Mouse (Mus musculus) forebrain, embryonic 13.5 days (tissue): ENCODE results near the gene Gab1. TPM values are rescaled to one million over a fixed set of nuclear protein-coding genes. Genes with fewer than 3 reads are reported as not detected.

Experiments
- ATAC-seq: fragments of 200-750 bp; cut with Nextera tagmentation; 2 replicates; pipeline ENCODE4 v1.8.0; 2017
- H3K27ac ChIP-seq: fragments of 300-500 bp; sonication (generic); 2 replicates; pipeline ENCODE4 v1.5.1; 2015; ENCODE audit warnings: inconsistent platforms, mild to moderate bottlenecking, moderate library complexity
- H3K27me3 ChIP-seq: fragments of 300-500 bp; sonication (generic); 2 replicates; pipeline ENCODE4 v1.6.1; 2015; ENCODE audit warnings: mild to moderate bottlenecking, inconsistent platforms
- H3K36me3 ChIP-seq: fragments of 300-500 bp; sonication (generic); 2 replicates; pipeline ENCODE4 v1.6.1; 2015; ENCODE audit warnings: mild to moderate bottlenecking, inconsistent platforms; ENCODE audit not compliant: poor library complexity, severe bottlenecking
- H3K4me1 ChIP-seq: fragments of 300-500 bp; sonication (generic); 2 replicates; pipeline ENCODE4 v1.6.1; 2015; ENCODE audit warnings: inconsistent platforms
- H3K4me2 ChIP-seq: fragments of 300-500 bp; sonication (generic); 2 replicates; pipeline ENCODE4 v1.6.1; 2015; ENCODE audit warnings: inconsistent platforms, mild to moderate bottlenecking, moderate library complexity
- H3K4me3 ChIP-seq: fragments of 300-500 bp; sonication (generic); 2 replicates; pipeline ENCODE4 v1.5.1; 2015; ENCODE audit warnings: mild to moderate bottlenecking, inconsistent platforms
- H3K9ac ChIP-seq: fragments of 300-500 bp; sonication (generic); 2 replicates; pipeline ENCODE4 v1.6.1; 2015; ENCODE audit warnings: mild to moderate bottlenecking, inconsistent platforms
- H3K9me3 ChIP-seq: fragments of 300-500 bp; sonication (generic); replicated peaks from 2 replicates; pipeline ENCODE4 v1.6.1; 2016; ENCODE audit warnings: inconsistent platforms
- WGBS: fragments of 180-500 bp; shearing (Covaris S2); methylation state at CpG from one replicate; pipeline ENCODE4 v1.1.7; 2015; 5-methylcytosine and 5-hydroxymethylcytosine counted together
- polyA plus RNA-seq: library from polyadenylated mRNA; unstranded; fragments of >200 nt; fragmentation: Nextera tagmentation; extraction: Ambion mirVana; gene quantifications from 2 replicates; pipeline ENCODE4 v1.2.1, GENCODE M21; 2015

The Gab1 gene
- polyA plus RNA-seq, 1 experiment from 2014 or later, result 10.8 TPM

DNA sequence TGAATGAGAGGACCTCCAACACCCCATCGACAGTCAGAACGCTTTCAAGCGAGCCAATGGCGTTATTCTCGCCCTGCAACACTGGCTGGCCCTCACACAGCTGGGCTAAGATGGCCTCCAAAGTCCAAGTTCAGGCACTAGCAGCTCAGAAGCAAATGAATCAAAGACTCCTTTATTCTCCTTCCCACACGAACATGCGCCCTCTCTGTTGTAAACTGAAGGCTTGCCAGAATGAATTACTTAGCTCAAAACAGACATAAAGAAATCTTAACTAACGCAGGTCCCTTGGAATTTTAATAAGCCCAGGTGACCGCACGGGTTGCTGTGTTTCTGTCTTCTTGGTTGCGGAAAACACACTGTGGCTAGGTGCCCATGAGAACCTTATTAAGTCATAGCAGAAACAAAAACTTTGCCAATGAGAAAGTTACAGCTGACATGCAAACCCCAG, 10.4 kb downstream of the Gab1 start:
- 28% methylated on average over 11 of the region's 11 CpGs for WGBS

DNA sequence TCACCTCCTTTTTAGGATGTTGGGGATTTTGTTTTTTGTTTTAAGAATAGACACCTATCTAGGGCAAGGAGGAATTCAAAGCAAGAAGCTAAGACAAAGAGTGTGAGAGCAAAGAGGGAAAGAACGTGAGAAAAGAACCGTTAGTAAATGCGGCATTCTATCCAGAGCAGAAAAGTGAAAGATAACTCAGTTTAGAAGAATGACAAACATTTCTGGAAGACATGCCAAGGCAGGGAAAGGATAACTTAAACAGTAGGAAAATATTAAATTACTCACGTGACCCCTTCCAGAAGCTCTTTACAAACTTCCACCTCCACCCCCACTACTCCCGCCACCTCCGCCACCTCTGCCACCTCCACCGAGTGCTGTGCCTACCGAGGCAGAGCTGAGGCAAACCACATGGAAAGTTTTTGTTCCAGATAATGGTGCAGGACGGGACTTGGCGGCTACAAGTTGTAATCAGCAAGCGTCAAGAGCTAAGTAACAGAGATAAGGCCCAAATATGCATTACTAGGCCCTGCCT, 11.5 kb downstream of the Gab1 start:
- no peaks in the 10 kb centered on the region for H3K36me3 ChIP-seq
- 77% methylated on average over 11 of the region's 11 CpGs for WGBS
- H3K9me3 ChIP-seq, result no peaks in the 10 kb centered on the region
- H3K9ac ChIP-seq, result no peak overlapping the region
- no peak overlapping the region for H3K4me2 ChIP-seq
- peaks cover 67% of the 10 kb centered on the region for H3K4me1 ChIP-seq
- H3K27me3 ChIP-seq, result no peaks in the 10 kb centered on the region
- no peak for ATAC-seq
- H3K4me3 ChIP-seq, result no peak overlapping the region
- H3K27ac ChIP-seq, result peak overlapping the region; percentile 84

More for the DNA sequence above, 10.4 kb downstream of the Gab1 start:
- Histone ChIP-seq H3K4me1 (peaks cover 69% of the 10 kb centered on the region), H3K9ac (no peak overlapping the region), H3K4me3 (no peak overlapping the region), H3K27me3 (no peaks in the 10 kb centered on the region), H3K9me3 (no peaks in the 10 kb centered on the region), H3K27ac (peak overlapping the region; percentile 84), H3K36me3 (no peaks in the 10 kb centered on the region), H3K4me2 (peak overlapping the region; percentile 8; the same call in 1 of the 2 replicates)
- peak; percentile 80 for ATAC-seq

DNA sequence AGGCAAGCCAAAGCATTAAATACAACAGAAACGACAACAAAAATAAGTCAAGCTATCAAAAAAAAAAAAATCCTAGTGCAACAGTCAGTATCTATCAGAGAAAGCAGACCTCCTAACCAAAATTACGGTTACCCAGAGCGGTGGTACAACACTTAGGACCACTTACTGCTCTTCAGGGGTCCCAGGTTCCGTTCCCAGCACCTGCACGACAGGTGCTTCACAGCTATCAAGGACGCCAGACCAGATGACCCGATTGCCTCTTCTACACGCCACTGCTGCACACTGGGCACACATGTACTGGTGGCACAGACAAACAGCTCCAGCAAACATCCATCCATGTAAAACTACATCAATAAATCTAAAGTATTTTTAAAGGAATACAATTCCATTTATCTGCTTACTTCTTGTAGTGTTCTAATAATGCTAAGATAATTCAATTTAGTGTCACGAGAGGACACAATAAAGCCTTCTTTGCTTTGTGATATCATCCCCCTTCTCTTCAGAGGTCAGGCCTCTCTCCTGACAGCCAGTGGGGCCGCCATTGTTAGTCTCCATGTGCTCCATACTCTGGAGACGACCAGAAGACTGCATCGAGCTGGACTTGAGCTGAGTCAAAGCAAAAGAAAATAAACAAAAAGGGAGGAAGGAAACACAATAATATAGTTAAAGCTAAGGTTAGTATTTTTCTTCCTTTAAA, 12.2 kb downstream of the Gab1 start:
- no peaks in the 10 kb centered on the region for H3K27me3 ChIP-seq
- no peak overlapping the region for H3K27ac ChIP-seq
- H3K36me3 ChIP-seq, result no peaks in the 10 kb centered on the region
- H3K4me3 ChIP-seq, result no peak overlapping the region
- no peak for ATAC-seq
- no peaks in the 10 kb centered on the region for H3K9me3 ChIP-seq
- 86% methylated on average over 12 of the region's 12 CpGs for WGBS
- peaks cover 67% of the 10 kb centered on the region for H3K4me1 ChIP-seq
- H3K4me2 ChIP-seq, result no peak overlapping the region
- no peak overlapping the region for H3K9ac ChIP-seq

DNA sequence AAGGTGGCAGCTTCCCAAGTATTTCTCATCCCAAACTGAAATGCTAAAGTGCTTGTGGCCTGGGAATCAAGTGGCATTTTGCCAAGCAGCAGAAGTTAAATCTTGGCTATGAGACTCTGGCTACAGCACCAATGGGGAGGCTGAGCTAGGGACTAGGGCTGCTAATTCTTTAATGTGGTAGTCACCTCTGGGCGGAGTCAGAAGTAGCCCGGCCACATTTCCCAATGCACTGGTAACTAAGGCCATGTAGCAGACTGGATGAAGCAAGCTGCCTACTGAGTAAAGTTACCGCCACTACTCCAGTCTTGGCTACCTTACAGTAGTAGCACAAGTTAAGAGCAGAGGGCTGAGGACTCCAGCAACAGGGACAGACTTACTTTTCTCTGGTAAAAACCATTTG, 12.7 kb downstream of the Gab1 start:
- 89% methylated on average over 3 of the region's 3 CpGs for WGBS
- no peak overlapping the region for H3K27ac ChIP-seq
- H3K9me3 ChIP-seq, result no peaks in the 10 kb centered on the region
- no peak for ATAC-seq
- H3K27me3 ChIP-seq, result no peaks in the 10 kb centered on the region
- H3K9ac ChIP-seq, result no peak overlapping the region
- H3K4me1 ChIP-seq, result peaks cover 62% of the 10 kb centered on the region
- H3K36me3 ChIP-seq, result no peaks in the 10 kb centered on the region
- H3K4me3 ChIP-seq, result no peak overlapping the region
- no peak overlapping the region for H3K4me2 ChIP-seq

DNA sequence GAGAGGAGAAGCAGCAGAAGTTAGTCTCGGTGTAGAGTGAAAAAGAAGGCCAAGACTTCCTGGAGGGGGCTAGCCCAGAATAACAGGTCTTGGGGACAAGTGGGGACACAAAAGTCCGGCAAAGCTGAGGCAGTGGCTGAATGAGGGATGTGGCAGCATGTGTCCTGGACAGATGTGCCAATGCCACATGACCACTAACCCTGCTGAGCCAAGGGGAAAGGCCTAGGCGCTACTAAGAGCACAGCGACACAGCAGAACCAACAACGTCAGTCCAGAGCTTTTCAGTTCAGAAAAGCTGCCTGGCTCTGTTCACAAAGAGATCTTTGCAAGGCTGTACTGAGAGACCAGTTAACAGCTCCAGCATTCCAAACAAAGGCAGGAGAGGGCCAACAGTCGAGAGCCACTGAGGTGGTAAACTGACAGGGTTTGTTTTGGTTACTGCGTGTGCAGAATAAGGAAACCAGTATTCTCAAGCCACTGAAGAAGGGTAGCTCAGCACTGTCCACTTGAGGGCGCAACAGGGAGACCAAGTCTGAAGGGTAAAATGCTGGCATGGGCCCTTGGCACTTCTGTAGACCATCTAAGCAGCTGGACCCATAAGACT, 15.0 kb downstream of the Gab1 start:
- peak overlapping the region; percentile 54 for H3K27ac ChIP-seq
- H3K4me2 ChIP-seq, result no peak overlapping the region
- no peak overlapping the region for H3K4me3 ChIP-seq
- ATAC-seq, result no peak
- peaks cover 4% of the 10 kb centered on the region; the same call in 1 of the 2 replicates for H3K36me3 ChIP-seq
- no peak overlapping the region for H3K9ac ChIP-seq
- H3K27me3 ChIP-seq, result no peaks in the 10 kb centered on the region
- WGBS, result 59% methylated on average over 8 of the region's 8 CpGs
- no peaks in the 10 kb centered on the region for H3K9me3 ChIP-seq
- peaks cover 42% of the 10 kb centered on the region for H3K4me1 ChIP-seq

DNA sequence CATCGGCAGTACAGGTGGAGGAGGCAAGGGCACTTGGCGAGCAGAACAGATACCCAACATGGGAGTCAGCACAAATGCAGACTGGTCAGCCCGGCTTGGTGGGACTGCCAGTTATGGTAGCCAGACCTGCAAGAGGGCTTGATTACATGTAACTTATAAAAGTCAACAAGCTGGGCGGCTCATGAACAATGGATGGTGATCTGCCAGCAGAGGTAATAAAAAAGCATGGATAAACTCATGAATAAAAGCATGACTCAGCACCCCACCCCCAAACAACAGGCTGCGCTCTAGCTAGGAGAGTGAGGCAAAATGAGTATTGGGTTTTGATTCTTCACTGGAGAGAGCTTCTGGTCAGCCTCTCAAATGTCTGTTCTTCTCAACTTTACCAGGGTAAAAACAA, 16.9 kb downstream of the Gab1 start:
- peaks cover 4% of the 10 kb centered on the region; the same call in 1 of the 2 replicates for H3K36me3 ChIP-seq
- no peak overlapping the region for H3K4me2 ChIP-seq
- no peaks in the 10 kb centered on the region for H3K27me3 ChIP-seq
- peaks cover 25% of the 10 kb centered on the region for H3K4me1 ChIP-seq
- H3K9me3 ChIP-seq, result no peaks in the 10 kb centered on the region
- no peak overlapping the region for H3K27ac ChIP-seq
- no peak overlapping the region for H3K4me3 ChIP-seq
- WGBS, result 90% methylated on average over 5 of the region's 5 CpGs
- H3K9ac ChIP-seq, result no peak overlapping the region
- ATAC-seq, result no peak

DNA sequence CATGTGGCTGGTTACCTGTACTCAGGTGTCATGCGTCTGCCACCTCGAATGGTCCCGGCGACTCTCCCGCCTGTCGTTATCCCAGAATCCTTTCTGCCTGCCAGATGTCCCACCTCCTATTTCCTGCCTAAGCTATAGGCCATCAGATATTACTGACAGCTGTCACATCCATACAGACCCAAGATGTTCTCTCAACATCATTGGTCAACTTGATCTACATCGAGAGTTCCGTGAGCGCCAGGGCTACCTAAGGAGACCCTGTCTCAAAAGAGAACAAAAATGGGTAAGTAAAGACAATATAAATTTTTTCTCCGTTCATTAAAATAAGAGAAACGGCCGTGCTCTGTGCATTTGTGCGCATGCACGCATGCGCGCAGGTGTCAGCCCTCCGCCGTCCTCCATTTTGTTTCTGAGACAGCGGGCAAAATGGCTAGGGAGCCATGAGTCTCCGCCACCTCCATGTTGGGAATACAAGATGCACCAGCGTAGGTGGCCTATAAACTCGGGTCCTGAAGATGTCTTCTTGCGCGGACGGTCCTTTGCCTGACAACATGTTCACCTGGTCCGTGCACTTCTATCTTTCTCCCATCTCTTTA, 21.0 kb downstream of the Gab1 start:
- Histone ChIP-seq H3K36me3 (peaks cover 4% of the 10 kb centered on the region; the same call in 1 of the 2 replicates), H3K9me3 (no peaks in the 10 kb centered on the region), H3K4me1 (peaks cover 25% of the 10 kb centered on the region), H3K4me2 (no peak overlapping the region), H3K27ac (no peak overlapping the region), H3K27me3 (no peaks in the 10 kb centered on the region), H3K4me3 (no peak overlapping the region), H3K9ac (no peak overlapping the region)
- ATAC-seq, result no peak
- WGBS, result 98% methylated on average over 26 of the region's 26 CpGs

DNA sequence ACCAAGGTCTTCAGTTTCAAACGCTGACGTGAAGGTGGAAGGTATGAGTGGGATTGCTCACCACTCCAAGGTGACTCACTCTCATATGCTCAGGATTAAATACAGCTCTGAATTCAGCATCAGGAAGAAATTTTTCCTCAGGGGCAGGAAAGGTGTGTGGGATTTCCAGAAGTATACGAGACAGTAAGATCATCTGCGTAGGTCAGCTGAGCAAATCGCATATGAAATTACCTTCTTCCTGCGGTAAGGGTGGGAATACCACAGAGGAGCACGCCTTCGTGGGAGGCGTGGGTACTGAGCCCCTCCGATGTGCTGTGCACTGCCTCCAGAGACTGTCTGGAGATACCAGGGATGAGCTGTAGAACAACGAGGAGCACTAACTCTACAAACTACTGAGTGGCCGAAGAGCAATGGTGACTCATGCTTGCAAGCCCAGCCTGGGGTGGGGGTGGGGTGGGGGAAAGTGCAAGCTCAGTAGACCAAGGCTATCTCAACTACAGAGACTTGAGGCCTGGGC, 22.4 kb downstream of the Gab1 start:
- no peaks in the 10 kb centered on the region for H3K9me3 ChIP-seq
- no peak overlapping the region for H3K9ac ChIP-seq
- H3K4me3 ChIP-seq, result no peak overlapping the region
- no peak overlapping the region for H3K4me2 ChIP-seq
- H3K36me3 ChIP-seq, result peaks cover 4% of the 10 kb centered on the region; the same call in 1 of the 2 replicates
- 94% methylated on average over 12 of the region's 12 CpGs for WGBS
- H3K27me3 ChIP-seq, result no peaks in the 10 kb centered on the region
- peaks cover 33% of the 10 kb centered on the region for H3K4me1 ChIP-seq
- no peak overlapping the region for H3K27ac ChIP-seq
- no peak for ATAC-seq

DNA sequence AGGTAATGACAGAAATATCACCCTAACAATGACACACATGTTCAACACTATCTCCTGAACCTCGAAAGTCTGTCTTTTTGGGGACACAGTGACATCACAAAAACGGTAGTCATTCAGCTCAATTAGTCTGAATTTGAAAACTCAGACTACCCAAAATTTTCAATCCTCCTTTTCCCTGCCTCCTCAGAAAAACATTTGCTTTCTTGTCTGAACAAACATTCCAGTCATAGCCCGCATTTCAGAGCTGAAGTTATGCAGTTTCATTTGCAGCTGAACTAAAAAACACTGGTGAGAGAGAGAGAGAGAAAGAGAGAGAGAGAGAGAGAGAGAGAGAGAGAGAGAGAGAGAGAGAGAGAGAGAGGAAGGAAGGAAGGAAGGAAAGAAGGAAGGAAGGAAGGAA, 23.2 kb downstream of the Gab1 start:
- Histone ChIP-seq H3K4me2 (no peak overlapping the region), H3K27me3 (no peaks in the 10 kb centered on the region), H3K4me1 (peaks cover 37% of the 10 kb centered on the region), H3K4me3 (no peak overlapping the region), H3K9me3 (no peaks in the 10 kb centered on the region), H3K36me3 (peaks cover 4% of the 10 kb centered on the region; the same call in 1 of the 2 replicates), H3K27ac (no peak overlapping the region; the same call in 1 of the 2 replicates), H3K9ac (no peak overlapping the region)
- no peak for ATAC-seq
- WGBS, result 67% methylated on average over 3 of the region's 3 CpGs

DNA sequence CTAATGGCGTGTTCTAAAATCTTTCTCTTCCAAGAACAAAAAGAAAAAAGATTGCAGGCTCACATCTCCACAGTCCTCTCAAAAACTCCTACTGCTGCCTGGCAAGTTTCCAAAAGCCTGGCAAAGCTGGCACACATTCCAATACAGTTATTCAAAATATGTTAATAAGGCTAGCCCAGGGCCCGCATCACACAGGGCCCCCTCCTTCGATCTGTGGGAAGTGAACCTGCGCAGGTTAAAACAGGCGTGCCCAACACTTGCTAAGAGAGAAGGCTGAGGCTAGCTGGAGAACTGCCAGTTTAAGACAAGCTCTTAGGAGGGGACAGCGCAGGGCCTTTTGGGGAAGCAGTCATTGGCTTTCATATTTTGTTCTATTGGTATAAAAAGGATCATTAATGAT, 23.7 kb downstream of the Gab1 start:
- WGBS, result 39% methylated on average over 6 of the region's 6 CpGs
- Histone ChIP-seq H3K4me3 (no peak overlapping the region), H3K4me1 (peaks cover 37% of the 10 kb centered on the region), H3K27me3 (no peaks in the 10 kb centered on the region), H3K9ac (no peak overlapping the region), H3K4me2 (peak overlapping the region; percentile 36; the same call in 1 of the 2 replicates), H3K9me3 (no peaks in the 10 kb centered on the region), H3K36me3 (peaks cover 4% of the 10 kb centered on the region; the same call in 1 of the 2 replicates), H3K27ac (no peak overlapping the region; the same call in 1 of the 2 replicates)
- peak; percentile 85 for ATAC-seq

DNA sequence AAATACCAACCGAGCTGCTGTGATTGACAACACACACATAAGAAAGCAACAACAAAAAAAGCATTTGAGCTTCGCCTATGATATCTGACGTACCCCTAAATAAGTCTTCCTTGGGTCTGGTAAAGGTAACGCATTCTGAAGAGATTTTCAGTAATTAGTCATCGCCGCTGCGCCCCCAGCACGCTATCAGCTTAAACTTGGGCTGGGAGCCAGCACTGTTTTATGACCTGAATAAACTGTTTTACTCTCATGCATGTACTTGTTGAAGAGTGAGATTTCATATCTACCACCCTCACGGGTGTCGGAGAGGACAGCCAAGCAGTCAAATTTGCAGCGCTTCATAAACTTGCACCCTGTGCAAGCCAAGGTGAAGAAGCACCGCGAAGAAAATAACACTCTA, 26.7 kb downstream of the Gab1 start:
- Histone ChIP-seq H3K4me3 (no peak overlapping the region), H3K27me3 (no peaks in the 10 kb centered on the region), H3K4me1 (peaks cover 40% of the 10 kb centered on the region), H3K9me3 (no peaks in the 10 kb centered on the region), H3K36me3 (no peaks in the 10 kb centered on the region), H3K4me2 (no peak overlapping the region), H3K27ac (no peak overlapping the region), H3K9ac (no peak overlapping the region)
- 64% methylated on average over 13 of the region's 13 CpGs for WGBS
- no peak for ATAC-seq

DNA sequence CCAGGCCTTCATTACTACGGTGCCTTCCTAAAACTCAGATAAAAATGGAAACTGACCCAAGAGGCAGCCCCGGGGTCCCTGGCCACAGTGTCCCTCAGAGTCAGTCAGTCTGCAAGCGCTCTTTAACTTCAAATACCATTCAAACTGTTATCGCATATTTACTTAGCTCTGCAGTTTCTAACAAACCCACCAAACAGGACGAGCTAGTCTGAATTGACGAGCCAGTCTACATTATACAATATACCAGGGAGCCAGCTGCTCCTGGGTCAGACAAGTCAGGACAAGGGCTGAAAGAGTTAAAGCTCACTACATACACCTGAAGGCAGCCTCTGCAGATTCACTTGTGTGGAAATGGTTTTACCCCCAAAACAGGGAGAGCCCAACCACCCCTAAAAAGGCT, 27.1 kb downstream of the Gab1 start:
- H3K9ac ChIP-seq, result no peak overlapping the region
- H3K27ac ChIP-seq, result no peak overlapping the region
- no peak overlapping the region for H3K4me3 ChIP-seq
- H3K4me1 ChIP-seq, result peaks cover 44% of the 10 kb centered on the region
- H3K27me3 ChIP-seq, result no peaks in the 10 kb centered on the region
- 74% methylated on average over 6 of the region's 6 CpGs for WGBS
- no peak overlapping the region for H3K4me2 ChIP-seq
- H3K9me3 ChIP-seq, result no peaks in the 10 kb centered on the region
- ATAC-seq, result no peak
- H3K36me3 ChIP-seq, result no peaks in the 10 kb centered on the region
